Mouse (Mus musculus): ENCODE data around the gene Mapk11. TPM values are rescaled to one million over a fixed set of nuclear protein-coding genes. Genes with fewer than 3 reads are reported as not detected.
A peak's percentile ranks its signal among the peaks of the same experiment; 100 is the strongest.

The Mapk11 gene
- 10 to 100 TPM; 21.7 to 39.5 TPM for polyA plus RNA-seq (2017; shearing (Covaris generic))

DNA sequence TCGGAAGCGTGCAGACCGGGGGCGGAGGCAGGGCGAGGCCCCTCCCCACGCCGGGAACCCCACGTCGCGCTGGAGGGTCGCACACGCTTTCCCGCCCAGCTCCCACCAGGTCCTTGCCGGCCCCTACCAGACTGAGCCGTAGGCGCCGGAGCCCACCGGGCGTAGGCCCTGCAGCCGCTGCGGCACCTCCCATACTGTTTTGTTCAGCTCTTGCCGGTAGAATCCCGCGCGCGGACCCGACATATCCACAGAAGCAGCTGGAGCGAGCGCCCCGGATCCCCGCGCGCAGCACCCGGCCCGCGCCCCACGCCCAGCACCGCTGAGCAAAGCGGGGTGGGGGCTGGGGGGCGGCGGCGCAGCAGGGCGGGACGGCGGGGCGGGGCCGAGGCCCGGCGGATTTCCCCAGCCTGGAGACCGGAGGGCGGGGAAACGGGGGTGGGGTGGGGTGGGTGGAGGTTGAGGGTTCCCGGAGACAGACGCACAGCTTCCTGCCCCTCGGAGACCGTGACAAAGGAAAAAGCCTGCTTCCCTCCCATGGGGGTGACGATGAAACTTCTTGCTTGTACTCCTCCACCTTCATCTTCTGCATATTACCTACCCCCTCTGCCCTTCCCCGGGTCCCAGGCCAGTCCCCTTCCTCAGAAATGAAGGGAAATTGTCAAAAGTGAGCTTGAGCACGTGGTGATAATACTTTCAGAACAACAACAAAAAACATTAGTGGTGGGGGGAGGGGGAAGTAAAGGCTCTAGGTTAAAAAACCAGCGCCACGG is at the start of gene Mapk11:
Gene Mapk11 (minus strand): TSS at position 358 of the 770 bp plus-strand sequence.
- ATAC-seq = peak; percentile 70

DNA sequence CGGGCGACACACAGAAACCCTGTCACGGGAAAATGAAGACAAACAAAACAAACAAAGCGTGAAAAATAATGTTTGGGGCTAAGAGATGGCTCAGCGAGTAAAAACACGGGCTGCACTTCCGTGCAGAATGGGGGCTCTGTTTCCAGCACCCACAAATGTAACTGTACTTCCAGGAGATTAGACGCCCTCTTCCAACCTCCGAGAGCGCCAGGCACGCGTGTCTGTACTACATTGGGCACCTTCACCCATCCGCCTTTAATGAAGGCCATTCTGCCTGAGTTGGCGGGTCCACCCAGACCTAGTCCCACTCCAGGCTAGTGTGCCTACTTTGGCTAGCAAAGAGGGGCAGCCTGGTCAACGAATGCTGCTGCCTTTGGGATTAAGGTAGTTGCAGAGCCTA is 47.6 kb upstream of the Mapk11 start:
- ATAC-seq = no peak

DNA sequence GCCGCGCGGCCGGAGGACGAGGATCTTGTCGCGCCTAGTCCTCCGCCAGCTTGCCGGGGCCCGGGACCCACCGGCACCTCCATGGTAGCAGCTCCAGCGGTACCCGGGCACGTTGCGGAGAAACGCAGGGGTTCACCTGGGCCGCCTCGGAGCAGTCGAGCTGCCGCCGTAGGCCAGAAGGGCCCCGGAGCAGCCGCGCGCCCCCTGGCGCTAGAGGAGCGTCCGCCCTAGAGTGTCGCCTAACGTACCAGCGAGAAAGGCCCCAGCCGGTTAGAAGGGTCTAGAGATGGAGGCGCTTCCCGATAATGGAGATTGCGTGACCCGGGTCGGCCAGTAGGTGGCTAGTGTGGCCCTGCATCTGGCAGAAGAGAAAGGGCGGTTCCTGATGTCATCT is 46.9 kb upstream of the Mapk11 start, which contains the start of gene Dennd6b:
Gene Dennd6b (minus strand): TSS at position 184 of the 394 bp plus-strand sequence.
- ATAC-seq = peak; percentile 96

DNA sequence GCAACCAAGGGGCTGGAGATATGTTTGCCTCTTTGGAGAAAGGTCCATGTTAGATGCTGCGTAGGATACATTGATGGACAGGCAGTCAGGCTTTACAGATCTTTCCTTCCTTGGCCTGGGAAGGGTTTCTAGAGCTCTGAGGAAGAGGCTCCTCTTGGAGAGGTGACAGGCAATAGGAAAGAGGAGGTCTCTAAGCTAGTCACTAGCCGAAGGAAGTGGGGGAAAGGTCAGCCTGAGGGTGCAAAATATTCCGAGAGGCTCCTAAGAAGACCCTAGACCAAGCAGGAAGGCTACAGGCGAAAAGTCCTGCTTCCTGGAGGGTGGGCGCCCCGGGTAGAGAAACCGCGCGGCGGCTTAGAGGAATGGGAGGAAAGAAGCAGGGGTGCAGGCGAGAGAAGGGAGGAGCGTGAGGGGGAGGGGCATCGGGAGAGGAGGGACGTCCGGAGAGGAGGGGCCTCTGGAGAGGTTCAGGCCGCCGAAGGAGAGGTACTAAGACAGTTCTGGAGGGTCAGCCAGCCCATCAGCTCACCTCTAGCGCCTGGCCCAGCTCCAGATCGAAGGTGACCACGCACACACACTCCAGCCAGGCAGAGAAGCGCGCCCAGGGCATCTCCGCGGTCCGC is 46.4 kb upstream of the Mapk11 start:
- peak; percentile 80 for ATAC-seq

DNA sequence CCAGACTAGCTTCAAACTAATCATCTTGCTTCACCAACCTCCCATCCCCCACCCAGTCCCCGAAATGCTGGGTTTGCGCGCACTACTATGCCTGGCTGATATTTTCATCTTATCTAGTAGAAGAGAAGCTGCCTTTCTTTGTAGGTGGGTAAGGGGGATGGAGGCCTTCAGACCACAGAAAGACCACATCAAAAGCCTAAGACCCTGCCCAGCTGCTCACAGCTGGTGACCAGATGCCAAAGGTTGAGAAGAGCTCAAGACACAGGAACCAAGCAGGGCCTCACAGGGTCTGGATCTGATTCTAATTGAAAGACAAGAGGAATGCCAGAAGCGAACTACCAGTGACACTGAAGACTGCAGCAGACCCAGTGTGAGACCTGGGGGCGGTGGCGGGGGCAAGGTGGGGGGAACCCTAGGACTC is 45.8 kb upstream of the Mapk11 start:
- no peak for ATAC-seq

DNA sequence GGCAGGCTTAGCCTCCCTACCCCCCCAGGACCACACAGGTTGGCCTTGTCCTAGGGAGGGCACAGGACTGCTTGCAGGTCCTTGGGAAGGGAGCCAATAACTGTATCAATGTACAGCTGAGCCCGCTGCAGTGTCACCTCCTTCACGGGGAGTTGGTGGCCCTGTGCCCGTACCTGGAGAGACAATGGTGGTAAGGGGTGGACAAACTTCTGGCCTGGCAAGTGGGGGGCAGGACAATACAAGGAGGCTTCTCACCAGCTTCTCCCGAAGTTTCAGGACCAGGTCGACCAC is 35.5 kb upstream of the Mapk11 start:
- ATAC-seq = no peak

DNA sequence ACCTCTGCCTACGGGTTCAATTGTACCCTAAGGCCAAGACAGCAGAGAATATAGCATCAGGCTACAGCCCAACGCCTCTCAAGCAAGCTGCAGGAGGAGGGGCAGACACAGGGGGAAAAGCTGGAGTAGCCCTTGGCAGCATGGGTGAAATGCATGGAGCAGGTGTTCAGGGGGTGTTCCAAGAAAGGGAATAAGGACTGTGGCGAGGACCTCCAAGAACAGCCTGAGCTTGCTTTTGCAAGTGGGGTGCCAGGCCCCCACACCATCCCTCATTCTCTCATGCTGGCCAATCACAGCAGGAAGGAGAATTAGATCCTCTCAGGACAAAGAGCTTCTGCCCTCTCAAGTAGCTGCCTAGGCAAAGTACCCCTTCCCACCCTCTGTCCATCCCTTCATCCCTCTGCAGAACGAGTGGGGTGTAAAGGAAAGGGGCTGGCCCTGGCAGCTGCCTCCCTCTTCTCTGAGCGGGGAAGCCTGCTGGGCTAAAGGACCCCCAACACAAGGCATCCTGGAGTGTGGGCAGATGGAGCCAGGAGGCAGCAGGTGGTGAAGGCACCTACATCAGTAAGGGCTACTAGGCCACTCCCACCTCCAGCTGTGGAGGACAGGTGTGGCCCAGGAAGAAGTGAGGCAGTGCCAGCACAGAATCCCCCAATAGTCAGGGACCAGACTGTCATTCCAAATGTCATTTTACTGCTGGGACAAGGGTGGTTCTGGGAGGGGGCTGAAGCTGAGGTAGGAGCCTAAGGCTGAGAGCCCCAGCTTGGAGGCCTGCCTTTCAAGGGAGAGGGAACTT is 34.9 kb upstream of the Mapk11 start:
- no peak for ATAC-seq

DNA sequence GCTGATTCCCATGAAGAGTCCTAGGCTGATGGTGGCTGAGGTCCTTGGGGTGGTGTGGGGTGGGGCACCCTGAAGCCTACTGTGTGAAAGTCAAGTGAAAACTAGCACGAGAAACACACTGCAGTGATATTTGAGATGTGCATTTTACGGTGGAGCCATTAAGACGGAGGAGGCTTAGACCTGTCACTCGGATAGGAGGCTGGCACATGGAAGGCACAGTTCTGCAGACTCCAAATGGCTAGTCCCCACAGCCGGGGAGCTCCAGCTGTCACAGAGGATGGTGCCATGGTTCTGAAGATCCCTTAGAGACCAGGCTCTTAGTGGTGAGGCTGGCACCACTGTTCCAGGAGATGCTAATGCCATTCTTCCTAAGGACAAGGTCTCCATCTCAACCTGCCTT is 33.4 kb upstream of the Mapk11 start:
- no peak for ATAC-seq

DNA sequence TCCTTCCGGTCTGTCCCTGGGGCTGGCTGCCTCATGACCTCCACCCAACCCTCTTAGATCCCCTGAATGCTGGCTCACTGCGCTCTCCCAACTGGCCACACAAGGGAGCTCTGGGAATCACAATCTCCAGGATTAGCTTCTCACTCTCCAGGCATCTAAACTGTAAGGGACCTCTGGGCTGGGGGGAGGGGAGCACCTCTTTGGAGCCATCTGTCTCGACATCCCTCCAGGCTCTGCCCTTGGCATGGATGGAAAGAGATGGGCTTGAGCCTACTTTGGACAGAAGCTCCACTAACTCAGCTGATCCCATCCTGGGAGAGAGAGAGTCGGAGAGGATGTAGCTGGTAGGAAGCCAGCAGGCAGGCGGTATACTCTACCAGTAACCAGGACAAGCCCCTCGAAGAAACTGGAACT is 32.9 kb upstream of the Mapk11 start:
- no peak for ATAC-seq

DNA sequence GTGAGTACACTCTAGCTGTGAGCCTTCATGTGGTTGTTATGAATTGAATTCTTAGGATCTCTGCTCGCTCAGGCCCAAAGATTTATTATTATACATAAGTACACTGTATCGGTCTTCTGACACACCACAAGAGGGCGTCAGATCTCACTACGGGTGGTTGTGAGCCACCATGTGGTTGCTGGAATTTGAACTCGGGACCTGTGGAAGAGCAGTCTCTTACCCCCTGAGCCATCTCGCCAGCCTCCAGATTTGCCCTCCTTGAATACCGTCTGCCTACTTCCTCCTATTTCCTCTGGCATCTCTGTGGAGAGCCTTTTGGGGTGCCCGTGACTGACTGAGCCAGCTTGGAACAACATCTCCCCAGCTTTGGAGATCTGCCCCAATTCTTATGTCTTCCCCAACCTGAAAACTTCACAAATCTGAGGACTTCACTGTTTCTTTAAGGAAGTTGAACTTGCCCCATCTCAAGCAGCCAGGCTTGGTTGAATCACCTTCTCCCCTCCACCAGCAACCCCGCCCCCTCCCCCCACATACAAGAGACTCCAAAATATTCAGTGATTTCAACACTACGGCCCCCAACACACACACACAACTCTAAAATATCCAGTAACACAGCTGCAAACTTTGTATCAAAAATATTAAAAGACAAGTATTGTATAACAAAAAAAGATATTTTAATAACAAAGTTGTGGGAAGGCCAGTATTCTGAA is 32.3 kb upstream of the Mapk11 start:
- ATAC-seq = no peak

DNA sequence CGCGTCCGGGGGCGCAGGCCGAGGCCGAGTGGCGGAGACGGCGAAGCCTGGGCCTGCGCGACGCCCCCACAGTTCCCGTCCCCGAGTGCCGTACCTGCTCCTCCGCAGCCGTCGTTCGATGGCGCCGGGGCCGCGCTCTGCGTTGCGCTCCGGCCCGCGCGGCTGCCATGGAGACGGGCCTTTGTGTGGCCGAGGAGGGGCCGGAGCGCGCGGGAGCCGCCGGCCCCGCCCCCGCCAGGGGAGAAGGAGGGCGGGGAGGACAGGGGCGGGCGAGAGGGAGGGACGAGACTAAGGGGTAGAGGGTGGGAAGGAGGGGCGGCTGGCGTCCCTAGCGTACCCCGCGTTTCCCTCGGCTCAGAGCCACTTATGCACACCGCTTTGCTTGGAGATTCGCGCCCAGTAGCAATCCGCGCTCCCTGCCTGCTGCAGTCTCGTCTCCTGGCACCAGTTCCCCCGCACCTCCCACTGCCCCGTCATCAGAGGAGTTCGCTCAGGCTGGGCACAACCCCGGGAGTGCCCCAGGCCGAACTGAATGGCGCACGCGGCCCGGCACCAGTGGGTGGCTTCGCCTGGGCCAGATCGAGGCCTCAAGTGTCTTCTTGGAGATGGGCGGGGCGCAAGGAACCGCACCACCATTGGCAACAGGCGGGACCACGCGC is 31.3 kb upstream of the Mapk11 start, which contains the start of gene Plxnb2:
Gene Plxnb2 (minus strand): TSS at position 218 of the 659 bp plus-strand sequence.
- no peak for ATAC-seq

DNA sequence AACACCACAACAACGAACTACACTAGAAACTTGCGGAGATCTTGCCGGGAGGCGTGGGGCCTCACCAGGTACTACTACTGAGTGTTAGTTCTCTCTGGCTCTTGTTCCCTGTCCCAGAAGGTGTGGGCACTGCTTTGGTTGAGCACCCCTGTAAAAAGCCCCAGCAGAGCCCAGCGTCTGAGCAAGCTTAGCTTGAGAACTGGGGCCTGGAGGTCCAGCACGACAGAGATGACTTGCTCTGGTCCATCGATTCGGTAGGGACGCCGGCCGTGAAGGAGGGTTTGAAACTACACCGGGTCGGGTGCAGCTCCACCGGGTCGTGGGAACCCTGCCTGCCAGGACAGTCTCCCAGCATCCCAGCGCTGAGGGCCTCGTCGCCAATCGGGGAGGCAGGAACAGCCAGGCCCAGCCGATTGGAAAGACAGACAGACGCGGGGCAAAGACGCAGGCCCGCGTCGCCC is 30.7 kb upstream of the Mapk11 start:
- ATAC-seq = no peak

DNA sequence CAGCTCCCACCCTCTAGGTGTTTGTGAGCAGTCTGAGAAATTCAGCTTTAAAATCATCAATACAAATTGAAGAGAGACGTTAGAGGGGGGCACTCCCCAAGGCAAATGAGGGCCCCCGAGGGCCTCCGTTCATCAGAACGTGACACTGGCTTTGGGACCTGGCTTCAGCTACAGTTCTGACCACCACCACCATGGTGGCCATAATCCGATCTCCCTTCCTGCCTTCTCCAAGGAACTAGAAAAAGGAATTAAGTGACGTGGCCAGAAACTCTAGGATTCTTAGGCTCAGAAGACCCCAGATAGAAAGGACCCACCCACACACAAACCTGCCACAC is 30.2 kb upstream of the Mapk11 start:
- no peak for ATAC-seq

DNA sequence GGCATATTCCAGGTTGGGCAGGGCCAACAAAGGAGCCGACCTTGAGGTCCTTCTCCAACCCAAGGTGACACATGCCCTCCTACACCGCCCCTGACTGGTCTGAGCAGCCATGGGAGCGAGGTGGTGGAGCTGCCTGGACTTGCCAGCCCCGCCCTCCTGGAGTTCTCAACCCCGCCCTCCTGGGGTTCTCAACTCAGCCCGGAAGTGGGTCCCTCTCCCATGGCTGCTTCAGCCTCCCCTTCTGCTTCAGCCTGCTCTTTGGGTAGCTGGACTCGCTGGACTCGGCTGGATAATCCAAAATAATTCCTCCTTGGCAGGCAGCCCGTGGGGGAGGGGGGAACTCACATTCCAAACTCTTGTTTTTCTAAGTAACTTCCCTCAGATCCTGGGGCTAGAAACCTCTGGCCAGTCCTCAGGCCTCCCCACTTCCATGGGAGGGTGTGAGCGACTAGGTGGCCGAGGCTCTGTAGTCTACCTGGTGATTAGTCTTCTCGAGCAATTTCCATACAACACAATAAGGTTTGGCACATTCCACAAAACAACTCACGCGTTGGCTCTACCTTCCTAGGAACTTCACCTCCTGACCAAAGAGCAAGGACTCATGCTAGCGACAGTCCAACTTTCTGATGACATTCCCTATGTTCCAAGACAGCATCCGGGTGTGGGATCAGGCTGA is 29.7 kb upstream of the Mapk11 start:
- ATAC-seq = no peak

DNA sequence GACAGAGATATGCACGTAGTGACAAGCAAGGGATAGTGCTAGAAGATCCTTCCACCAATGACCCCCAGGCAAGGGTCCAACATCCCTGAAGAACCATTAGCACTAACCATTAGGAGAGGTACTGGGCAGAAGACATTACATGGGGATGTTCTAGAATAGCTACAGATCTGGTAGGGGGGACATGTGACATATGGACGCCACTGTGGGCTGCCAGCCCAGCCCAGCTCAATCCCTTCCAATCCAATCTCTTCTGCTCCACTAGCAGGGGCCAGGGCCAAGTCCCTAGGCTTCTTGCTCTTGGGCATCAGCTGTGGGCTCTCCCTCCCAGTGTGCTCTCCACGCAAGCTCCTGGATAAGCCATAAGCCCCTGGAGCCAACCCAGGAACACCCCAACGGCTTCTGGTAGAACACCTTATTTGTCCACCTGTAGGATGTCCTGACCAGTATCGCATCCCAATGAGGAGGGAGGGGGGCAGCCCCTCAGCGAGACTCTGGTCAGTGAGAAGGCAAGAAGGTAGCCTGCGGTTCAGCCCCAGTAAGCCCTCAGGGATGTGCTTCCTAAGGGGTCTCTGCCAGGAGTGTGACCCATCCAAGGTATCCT is 28.9 kb upstream of the Mapk11 start:
- ATAC-seq = no peak

DNA sequence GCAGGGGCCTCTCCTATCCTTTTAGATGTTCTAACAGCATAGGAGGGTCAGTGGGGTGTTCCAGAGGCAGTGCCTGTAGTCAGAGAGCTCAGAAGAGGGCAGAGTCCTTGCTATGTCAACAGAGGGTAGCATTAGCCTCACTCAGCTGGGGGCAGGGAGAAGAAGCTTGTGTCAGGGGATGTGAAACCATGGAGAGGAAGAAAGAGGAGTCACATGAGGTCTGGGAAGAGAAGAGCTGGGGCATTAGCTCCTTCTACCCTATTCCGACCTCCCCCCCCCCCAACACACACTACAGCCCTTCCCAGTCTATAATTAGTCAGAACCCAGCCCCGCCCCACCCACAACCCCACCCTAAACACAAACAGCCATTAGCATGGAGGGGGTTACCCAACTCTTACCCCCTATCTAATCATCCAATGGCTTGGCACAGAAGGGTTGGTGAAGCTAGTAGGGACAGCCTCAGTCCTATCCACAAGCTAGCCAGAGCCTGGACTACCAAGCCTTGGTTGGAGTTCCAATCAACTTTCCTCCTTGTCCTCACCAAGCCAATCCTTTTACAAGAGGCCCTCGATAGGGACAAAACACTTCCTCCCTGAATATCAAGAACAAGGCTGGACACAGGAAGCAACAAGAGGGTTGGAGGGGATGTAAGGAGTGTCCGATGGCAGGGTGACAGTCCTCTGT is 28.3 kb upstream of the Mapk11 start:
- ATAC-seq = no peak

DNA sequence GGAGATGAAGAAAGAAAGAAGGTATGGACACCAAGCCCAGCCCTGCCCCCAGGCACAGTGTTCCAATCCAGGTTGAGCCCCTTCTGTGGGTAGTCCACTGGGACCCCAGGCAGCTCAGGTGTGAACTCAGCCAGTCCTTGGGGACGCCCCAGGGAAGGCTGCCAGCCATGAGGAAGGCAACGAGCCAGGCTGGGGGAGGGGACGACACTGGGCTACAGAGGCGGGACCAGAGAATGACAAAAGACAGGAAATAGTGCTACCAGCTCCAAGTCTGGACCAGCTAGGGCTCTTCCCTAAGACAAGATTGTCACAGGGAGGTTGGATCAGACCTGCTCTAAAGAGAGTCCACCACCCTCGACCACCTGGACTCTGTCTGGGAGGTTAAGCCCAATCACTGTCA is 27.7 kb upstream of the Mapk11 start:
- ATAC-seq = no peak

DNA sequence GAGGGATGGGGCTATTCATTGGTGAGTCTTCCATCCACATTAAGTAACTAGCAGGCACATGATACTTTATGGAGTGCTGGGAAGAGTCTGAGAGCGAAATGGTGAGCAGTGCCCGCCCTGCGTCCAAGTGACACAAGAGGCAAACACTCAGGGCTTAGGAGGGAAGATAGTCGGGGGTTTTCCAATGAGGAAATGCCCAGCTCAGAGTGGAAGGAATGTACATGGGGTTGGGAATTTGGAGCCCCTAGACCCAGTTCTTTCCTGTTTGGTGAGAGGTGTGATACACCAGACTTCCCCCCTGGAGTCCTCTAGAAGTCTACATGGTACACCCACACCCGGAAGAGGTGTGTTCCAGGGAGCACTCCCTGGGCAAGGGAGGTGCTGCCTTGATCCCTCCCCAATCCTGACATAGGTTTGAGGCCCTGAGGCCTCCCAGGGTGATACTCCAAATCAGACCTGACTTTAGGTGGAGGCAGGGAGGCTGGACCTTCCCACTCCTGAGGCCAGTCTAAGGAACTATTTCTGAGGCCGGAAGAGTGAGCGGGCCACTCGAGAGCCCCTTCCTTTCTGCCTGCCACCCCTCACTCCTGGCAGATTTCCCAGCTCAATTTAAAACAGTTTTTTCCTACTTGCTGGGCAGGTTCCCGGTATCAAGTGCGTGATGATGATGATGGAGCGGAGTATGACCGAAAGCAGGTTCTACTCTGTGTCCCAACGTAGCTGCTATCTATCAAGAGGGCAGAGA is 26.2 kb upstream of the Mapk11 start:
- ATAC-seq = no peak

DNA sequence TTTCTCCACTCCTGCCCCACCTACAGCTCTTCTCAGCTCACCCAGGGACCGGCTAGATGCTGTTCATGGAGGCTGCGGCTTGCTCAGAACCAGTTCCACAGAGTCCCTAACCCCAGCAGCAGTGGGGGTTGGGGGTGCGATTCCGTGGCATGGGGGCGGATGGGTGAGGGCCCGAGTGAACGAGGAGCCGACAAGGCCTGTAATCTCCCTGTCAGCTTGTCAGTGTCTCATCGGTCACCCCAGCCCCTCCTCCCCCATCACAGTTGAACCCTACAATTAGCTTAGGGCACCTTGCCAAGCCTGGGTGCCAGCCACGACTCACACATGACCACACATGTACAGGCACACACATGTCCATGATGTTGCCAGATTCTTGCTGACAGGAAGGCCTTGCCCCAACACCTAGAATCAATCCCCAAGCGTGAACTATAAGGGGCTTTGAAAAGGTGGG is 25.5 kb upstream of the Mapk11 start:
- no peak for ATAC-seq

DNA sequence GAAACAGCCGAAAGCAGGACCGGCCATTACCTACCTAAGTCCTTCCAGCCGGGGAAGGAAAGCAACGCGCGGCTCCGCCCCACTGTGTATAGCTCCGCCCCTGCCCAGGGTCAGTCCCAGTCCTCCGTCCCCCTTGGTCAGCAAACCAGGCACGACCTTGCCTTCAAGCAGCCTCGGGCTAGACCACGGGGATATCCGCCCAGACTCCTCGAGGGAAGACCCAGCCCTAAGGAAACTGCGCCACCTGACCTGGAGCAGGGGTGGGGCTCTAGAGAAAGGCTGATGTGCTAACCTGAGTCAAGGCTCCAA is 24.4 kb upstream of the Mapk11 start:
- ATAC-seq = no peak
